Mouse (Mus musculus) embryonic stem cell, embryonic (primary cell): ENCODE results near the gene Ahnak.
"Not testable (repeated sequence)": the region's sequence is repeated elsewhere in the genome, so short reads cannot be mapped to it uniquely, and the experiment has no call there.

ENCODE experiments used
- CTCF ChIA-PET, 4 experiments: fragments of 300-600 bp in 2 of 4; fragments of 350-600 bp in 2 of 4; sonication (Branson Sonifier 250); formaldehyde crosslinking; loops; one replicate each; lab custom pipeline; 2022; ENCODE audit warnings: inconsistent platforms in 2 of 4; lab: Charles Lee
- POLR2A ChIA-PET, 4 experiments: fragments of 300-600 bp in 2 of 4; fragments of 350-600 bp in 2 of 4; sonication (Branson Sonifier 250); formaldehyde crosslinking; loops; one replicate each; lab custom pipeline; 2022; ENCODE audit warnings: antibody characterized with exemption in 4 of 4, inconsistent platforms in 1 of 4; lab: Charles Lee

The Ahnak gene

GRCm38 (mm10) chr19:8962256-8962655 lies 26.8 kb upstream of the Ahnak start:
- CTCF ChIA-PET, result no interaction called here
- POLR2A ChIA-PET, result interaction anchor here in 3 of 4 experiments (0.6 to 13.6 kb wide), 16 partner anchors 9 to 239 kb away, joined by 3 to 424 read pairs (median 3); partner anchors contain the start of genes Tut1 (in 3 of the 3), 1810009A15Rik (in 1 of the 3), Eef1g (in 1 of the 3) and Ganab (in 1 of the 3)

- ChIA-PET POLR2A (interaction anchor here in 3 of 4 experiments (0.7 to 23.4 kb wide), 63 partner anchors 8 to 261 kb away, joined by 3 to 604 read pairs (median 21); partner anchors contain the start of genes 1810009A15Rik (in 3 of the 3), Ahnak (in 3 of the 3), B3gat3 (in 3 of the 3) and Gm49416 (in 3 of the 3)), CTCF (interaction anchor here in 1 of 4 experiments (1.2 kb wide), 1 partner anchor 12 kb away, joined by 3 read pairs; the partner anchor contains the start of gene Tut1)
Observed at GRCm38 (mm10) chr19:8965075-8965474, 24.0 kb upstream of the Ahnak start.

DNA sequence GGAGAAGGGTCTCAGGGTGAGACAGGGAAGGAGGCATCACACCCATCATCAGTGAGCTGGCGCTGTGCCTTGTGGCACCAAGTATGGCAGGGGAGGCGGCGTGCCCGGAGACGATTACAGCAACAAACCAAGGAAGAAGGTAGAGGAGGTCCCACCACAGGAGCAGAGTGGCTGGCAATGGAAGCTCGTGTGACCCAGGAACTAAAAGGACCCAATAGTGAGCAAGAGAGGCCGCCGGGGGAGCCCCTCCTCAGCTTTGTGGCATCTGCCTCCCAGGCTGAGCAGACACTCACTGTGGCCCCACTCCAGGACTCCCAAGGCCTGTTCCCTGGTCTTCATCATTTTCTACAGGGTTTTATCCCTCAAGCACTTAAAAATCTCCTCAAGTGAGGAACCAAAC lies 23.3 kb upstream of the Ahnak start:
- CTCF ChIA-PET, result interaction anchor here in 3 of 4 experiments (0.6 to 1.9 kb wide), 6 partner anchors 11 to 169 kb away, joined by 3 to 7 read pairs (median 3); partner anchors contain the start of gene Tut1 (in 1 of the 3)
- POLR2A ChIA-PET, result interaction anchor here (0.6 to 23.4 kb wide), 128 partner anchors 9 to 1700 kb away, joined by 3 to 604 read pairs (median 9); partner anchors contain the start of genes Hnrnpul2 (in 4 of the 4), Slc3a2 (in 4 of the 4), Ttc9c (in 4 of the 4) and 1810009A15Rik (in 3 of the 4)

- ChIA-PET POLR2A (interaction anchor here (0.6 to 23.4 kb wide), 209 partner anchors 8 to 1701 kb away, joined by 3 to 604 read pairs (median 6); partner anchors contain the start of genes Gng3 (in 4 of the 4), Hnrnpul2 (in 4 of the 4), Slc3a2 (in 4 of the 4) and Ttc9c (in 4 of the 4)), CTCF (interaction anchor here in 2 of 4 experiments (0.6 to 1.9 kb wide), 16 partner anchors 10 to 243 kb away, joined by 3 to 7 read pairs (median 3); partner anchors contain the start of genes Tut1 (in 2 of the 2) and Slc3a2 (in 1 of the 2))
Observed at GRCm38 (mm10) chr19:8966198-8966589, 22.9 kb upstream of the Ahnak start.

- ChIA-PET CTCF (interaction anchor here in 3 of 4 experiments (0.5 to 1.9 kb wide), 15 partner anchors 11 to 1468 kb away, joined by 3 to 7 read pairs (median 3); partner anchors contain the start of genes Tut1 (in 2 of the 3) and Slc3a2 (in 1 of the 3)), POLR2A (interaction anchor here (0.6 to 23.4 kb wide), 205 partner anchors 9 to 1701 kb away, joined by 3 to 604 read pairs (median 6); partner anchors contain the start of genes Gng3 (in 4 of the 4), Hnrnpul2 (in 4 of the 4), Ttc9c (in 4 of the 4) and Uqcc3 (in 4 of the 4))
Observed at GRCm38 (mm10) chr19:8966590-8967372, 22.3 kb upstream of the Ahnak start, which contains the start of gene Eef1g. Gene Eef1g (plus strand): TSS chr19:8967041.

- ChIA-PET CTCF (interaction anchor here in 2 of 4 experiments (0.5 to 1.9 kb wide), 7 partner anchors 14 to 1468 kb away, joined by 3 to 7 read pairs (median 3); partner anchors contain the start of genes Gng3 (in 1 of the 2), Slc3a2 (in 1 of the 2) and Tut1 (in 1 of the 2)), POLR2A (interaction anchor here (0.6 to 23.4 kb wide), 159 partner anchors 8 to 1490 kb away, joined by 3 to 604 read pairs (median 8); partner anchors contain the start of genes 1810009A15Rik (in 3 of the 4), Ahnak (in 3 of the 4), B3gat3 (in 3 of the 4) and Gm49416 (in 3 of the 4))
Observed at GRCm38 (mm10) chr19:8967373-8967743, 21.7 kb upstream of the Ahnak start.

GRCm38 (mm10) chr19:8967893-8968292 lies 21.2 kb upstream of the Ahnak start:
- POLR2A ChIA-PET, result interaction anchor here (0.6 to 23.4 kb wide), 65 partner anchors 9 to 1625 kb away, joined by 3 to 604 read pairs (median 7); partner anchors contain the start of genes 1810009A15Rik (in 3 of the 4), Gm49416 (in 3 of the 4), Mta2 (in 3 of the 4) and Uqcc3 (in 3 of the 4)
- CTCF ChIA-PET, result interaction anchor here in 2 of 4 experiments (1.0 to 1.4 kb wide), 2 partner anchors 115 to 129 kb away, joined by 3 to 5 read pairs; partner anchors contain the start of gene Gng3 (in 1 of the 2)

GRCm38 (mm10) chr19:8972491-8972890 lies 16.6 kb upstream of the Ahnak start:
- CTCF ChIA-PET, result not testable (repeated sequence)
- POLR2A ChIA-PET, result interaction anchor here (0.6 to 23.4 kb wide), 38 partner anchors 8 to 250 kb away, joined by 3 to 604 read pairs (median 6); partner anchors contain the start of genes Mta2 (in 3 of the 4), 1810009A15Rik (in 2 of the 4), Ahnak (in 2 of the 4) and B3gat3 (in 2 of the 4)

DNA sequence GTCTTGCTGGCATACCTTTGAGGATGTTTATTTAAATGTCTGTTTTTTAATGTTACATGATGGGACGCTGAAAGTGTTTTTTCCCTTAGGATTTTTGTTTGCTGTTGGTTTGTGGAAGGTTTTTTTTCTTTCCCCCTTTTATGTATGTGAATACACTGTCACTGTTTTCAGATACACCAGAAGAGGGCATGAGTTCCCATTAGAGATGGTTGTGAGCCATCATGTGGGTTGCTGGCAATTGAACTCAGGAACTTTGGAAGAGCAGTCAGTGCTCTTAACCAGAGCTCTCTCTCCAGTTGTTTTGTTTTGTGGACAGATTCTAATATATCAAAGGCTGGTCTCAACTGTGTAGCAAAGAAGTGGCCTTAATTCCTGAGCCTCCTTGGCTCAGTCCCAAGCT lies 14.4 kb upstream of the Ahnak start:
- CTCF ChIA-PET, result interaction anchor here in 2 of 4 experiments (0.9 to 3.4 kb wide), 4 partner anchors 14 to 135 kb away, joined by 3 to 12 read pairs (median 7); partner anchors contain the start of gene Ahnak (in 1 of the 2)
- POLR2A ChIA-PET, result interaction anchor here (0.6 to 23.4 kb wide), 36 partner anchors 4 to 252 kb away, joined by 3 to 604 read pairs (median 6); partner anchors contain the start of genes Ahnak (in 3 of the 4), Eef1g (in 3 of the 4), Tut1 (in 3 of the 4) and 1810009A15Rik (in 2 of the 4)

- POLR2A ChIA-PET, result interaction anchor here (0.5 to 23.4 kb wide), 37 partner anchors 5 to 1622 kb away, joined by 3 to 604 read pairs (median 6); partner anchors contain the start of genes 1810009A15Rik (in 3 of the 4), Ahnak (in 3 of the 4), Eef1g (in 3 of the 4) and Gm49416 (in 3 of the 4)
- CTCF ChIA-PET, result interaction anchor here (0.7 to 9.2 kb wide), 8 partner anchors 13 to 134 kb away, joined by 3 to 57 read pairs (median 5); partner anchors contain the start of gene Ahnak (in 1 of the 4)
Observed at GRCm38 (mm10) chr19:8975491-8975890, 13.6 kb upstream of the Ahnak start.

DNA sequence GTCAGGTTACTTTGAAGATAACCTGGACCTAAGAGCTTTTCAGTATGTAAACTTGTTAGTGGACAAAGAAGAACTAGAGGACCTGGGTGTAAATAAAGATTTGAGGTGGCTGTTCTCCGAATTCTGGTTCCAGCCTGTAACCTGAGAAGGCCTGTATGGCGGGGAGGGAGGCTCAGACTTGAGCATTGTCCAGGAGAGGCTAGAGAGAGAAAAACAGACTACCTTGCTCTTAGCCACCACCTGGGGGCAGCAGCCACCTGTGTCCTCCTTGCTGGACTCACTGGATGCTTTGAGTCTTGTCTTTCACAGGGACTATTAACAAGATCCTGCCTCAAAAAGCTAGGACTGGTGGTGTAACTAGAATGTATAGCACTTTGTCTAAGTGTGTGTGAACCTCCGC lies 12.5 kb upstream of the Ahnak start:
- ChIA-PET CTCF (interaction anchor here (0.6 to 9.2 kb wide), 18 partner anchors 10 to 909 kb away, joined by 3 to 57 read pairs (median 4); partner anchors contain the start of gene Eef1g (in 1 of the 4)), POLR2A (interaction anchor here (0.6 to 23.4 kb wide), 59 partner anchors 4 to 1623 kb away, joined by 3 to 604 read pairs (median 5); partner anchors contain the start of genes Ahnak (in 4 of the 4), Eef1g (in 4 of the 4), 1810009A15Rik (in 2 of the 4) and B3gat3 (in 2 of the 4))

DNA sequence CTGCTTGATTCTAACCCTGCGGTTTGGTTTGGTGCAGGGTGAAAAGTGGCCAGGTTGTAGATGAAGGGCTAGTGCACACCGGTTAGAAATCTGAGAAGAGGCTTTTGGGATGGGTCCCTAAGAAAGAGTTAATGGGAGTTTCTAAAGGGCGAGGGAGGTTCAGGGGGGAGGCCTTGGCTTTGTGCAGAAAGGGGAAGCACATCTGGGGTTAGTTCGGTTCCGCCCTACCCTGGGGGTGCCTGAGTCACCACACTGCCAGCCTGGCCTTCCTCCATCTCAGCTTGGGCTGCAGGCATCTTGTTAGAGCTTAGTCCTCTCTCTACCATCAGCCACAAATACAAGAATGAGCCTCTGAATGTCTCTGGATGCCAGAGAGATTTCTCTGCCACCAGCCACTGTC lies 8.3 kb upstream of the Ahnak start:
- ChIA-PET CTCF (interaction anchor here in 2 of 4 experiments (1.1 to 9.2 kb wide), 4 partner anchors 12 to 142 kb away, joined by 3 to 57 read pairs (median 6); partner anchors contain the start of gene Gng3 (in 1 of the 2)), POLR2A (interaction anchor here (0.6 to 23.4 kb wide), 47 partner anchors 9 to 258 kb away, joined by 3 to 604 read pairs (median 5); partner anchors contain the start of genes Eef1g (in 3 of the 4), 1810009A15Rik (in 2 of the 4), Ahnak (in 2 of the 4) and Gm49416 (in 2 of the 4))

DNA sequence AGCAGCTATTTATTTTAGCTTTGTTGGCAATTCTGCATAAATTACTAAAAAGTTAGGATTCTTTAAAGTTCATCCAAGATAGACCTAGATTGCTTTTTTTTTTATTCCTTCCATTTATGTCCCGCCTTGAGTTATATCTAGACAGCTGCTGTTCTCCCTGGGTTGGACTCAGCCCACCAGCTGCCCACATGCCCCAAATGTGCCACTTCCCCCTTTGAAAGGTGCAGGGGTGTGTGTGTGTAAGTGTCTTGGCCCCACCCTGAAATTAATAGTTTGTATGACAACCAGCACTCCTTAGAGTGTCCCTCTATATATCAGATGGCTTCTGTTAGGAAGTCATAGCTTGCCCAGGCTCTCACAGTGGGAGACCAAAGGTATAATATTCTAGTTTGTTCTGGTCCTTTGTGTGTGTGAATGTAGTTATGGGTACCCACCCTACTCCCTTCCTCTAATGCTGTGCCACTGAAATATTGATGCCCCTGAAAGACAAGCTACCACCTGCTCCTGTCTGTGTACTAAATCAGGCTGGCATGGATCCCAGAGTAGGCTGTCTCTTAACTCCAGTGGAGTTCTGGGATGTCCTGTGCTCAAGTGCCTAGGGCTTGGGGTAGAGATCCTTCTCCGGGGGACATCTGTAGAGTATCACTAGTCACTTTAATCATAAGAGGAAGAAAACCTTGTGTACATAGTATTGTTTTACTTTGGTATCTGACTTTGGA lies 7.5 kb upstream of the Ahnak start:
- ChIA-PET CTCF (interaction anchor here in 3 of 4 experiments (0.6 to 9.2 kb wide), 4 partner anchors 11 to 118 kb away, joined by 3 to 57 read pairs (median 6); no protein-coding TSS in a partner anchor), POLR2A (interaction anchor here (0.5 to 23.4 kb wide), 52 partner anchors 8 to 1950 kb away, joined by 3 to 604 read pairs (median 5); partner anchors contain the start of genes Eef1g (in 3 of the 4), 1810009A15Rik (in 2 of the 4), Ahnak (in 2 of the 4) and Gm49416 (in 2 of the 4))

- CTCF ChIA-PET, result interaction anchor here in 1 of 4 experiments (9.2 kb wide), 1 partner anchor 100 kb away, joined by 57 read pairs; no protein-coding TSS in a partner anchor
- POLR2A ChIA-PET, result interaction anchor here (0.6 to 23.4 kb wide), 39 partner anchors 7 to 267 kb away, joined by 3 to 604 read pairs (median 6); partner anchors contain the start of genes Eef1g (in 3 of the 4), 1810009A15Rik (in 2 of the 4), Ahnak (in 2 of the 4) and Gm49416 (in 2 of the 4)
Observed at GRCm38 (mm10) chr19:8982303-8983149, 6.6 kb upstream of the Ahnak start.
